Mouse (Mus musculus): ENCODE results near the gene Junb. TPM values are rescaled to one million over a fixed set of nuclear protein-coding genes. Genes with fewer than 3 reads are reported as not detected.
A peak's percentile ranks its signal among the peaks of the same experiment; 100 is the strongest.

Junb gene
- polyA plus RNA-seq, 1 experiment: 128 TPM

GRCm38 (mm10) chr8:85011242-85011641 is 32.7 kb upstream of the Junb start:
- no peak overlapping the region for H3K27ac ChIP-seq (ENCODE audit: control insufficient read depth, insufficient read depth, low read length)
- no peak for TF ChIP-seq POLR2A (IDR thresholded peaks at IDR 0.05; ENCODE audit: control insufficient read depth, extremely low read depth, insufficient read depth, low read length, poor library complexity)
- TF ChIP-seq CTCF (IDR thresholded peaks at IDR 0.05; ENCODE audit: borderline replicate concordance, control insufficient read depth, extremely low read depth, insufficient read depth, low read length, poor library complexity): no peak
- no peaks in the 10 kb centered on the region for H3K36me3 ChIP-seq (ENCODE audit: control insufficient read depth, insufficient read depth, low read length)
- H3K4me3 ChIP-seq (ENCODE audit: control insufficient read depth, insufficient read depth, low read length): no peak overlapping the region
- H3K4me1 ChIP-seq (replicated peaks; ENCODE audit: control insufficient read depth, insufficient read depth, low read length): peaks cover 2% of the 10 kb centered on the region
- WGBS: 13% methylated on average over 28 of the region's 28 CpGs
- no peak for DNase-seq
- no peaks in the 10 kb centered on the region; the same call in 1 of the 2 replicates for H3K27me3 ChIP-seq (ENCODE audit: control insufficient read depth, insufficient read depth, low read length)

- H3K36me3 ChIP-seq (ENCODE audit: control insufficient read depth, insufficient read depth, low read length): no peaks in the 10 kb centered on the region
- peak; percentile 32 for DNase-seq
- 32% methylated on average over 25 of the region's 25 CpGs for WGBS
- H3K4me3 ChIP-seq (ENCODE audit: control insufficient read depth, insufficient read depth, low read length): no peak overlapping the region
- no peak overlapping the region for H3K27ac ChIP-seq (ENCODE audit: control insufficient read depth, insufficient read depth, low read length)
- H3K27me3 ChIP-seq (ENCODE audit: control insufficient read depth, insufficient read depth, low read length): no peaks in the 10 kb centered on the region; the same call in 1 of the 2 replicates
- TF ChIP-seq POLR2A (IDR thresholded peaks at IDR 0.05; ENCODE audit: control insufficient read depth, extremely low read depth, insufficient read depth, low read length, poor library complexity): no peak
- peak; percentile 57; the same call in 1 of the 2 replicates for TF ChIP-seq CTCF (IDR thresholded peaks at IDR 0.05; ENCODE audit: borderline replicate concordance, control insufficient read depth, extremely low read depth, insufficient read depth, low read length, poor library complexity)
- H3K4me1 ChIP-seq (replicated peaks; ENCODE audit: control insufficient read depth, insufficient read depth, low read length): no peaks in the 10 kb centered on the region
Measured at GRCm38 (mm10) chr8:85007686-85008085, 29.2 kb upstream of the Junb start.

- Histone ChIP-seq H3K4me1 (replicated peaks; ENCODE audit: control insufficient read depth, insufficient read depth, low read length) (peaks cover 5% of the 10 kb centered on the region; the same call in 1 of the 2 replicates), H3K36me3 (ENCODE audit: control insufficient read depth, insufficient read depth, low read length) (no peaks in the 10 kb centered on the region), H3K27ac (ENCODE audit: control insufficient read depth, insufficient read depth, low read length) (no peak overlapping the region), H3K27me3 (ENCODE audit: control insufficient read depth, insufficient read depth, low read length) (no peaks in the 10 kb centered on the region), H3K4me3 (ENCODE audit: control insufficient read depth, insufficient read depth, low read length) (no peak overlapping the region)
- DNase-seq: peak; percentile 94
- no peak for TF ChIP-seq POLR2A (IDR thresholded peaks at IDR 0.05; ENCODE audit: control insufficient read depth, extremely low read depth, insufficient read depth, low read length, poor library complexity)
- peak; percentile 97 for TF ChIP-seq CTCF (IDR thresholded peaks at IDR 0.05; ENCODE audit: borderline replicate concordance, control insufficient read depth, extremely low read depth, insufficient read depth, low read length, poor library complexity)
- WGBS: 2% methylated on average over 19 of the region's 19 CpGs
Measured at GRCm38 (mm10) chr8:84997649-84998295, 19.3 kb upstream of the Junb start.

GRCm38 (mm10) chr8:84996978-84997377 is 18.5 kb upstream of the Junb start:
- DNase-seq: no peak
- no peaks in the 10 kb centered on the region for H3K36me3 ChIP-seq (ENCODE audit: control insufficient read depth, insufficient read depth, low read length)
- no peaks in the 10 kb centered on the region for H3K27me3 ChIP-seq (ENCODE audit: control insufficient read depth, insufficient read depth, low read length)
- no peak overlapping the region; the same call in 1 of the 2 replicates for H3K27ac ChIP-seq (ENCODE audit: control insufficient read depth, insufficient read depth, low read length)
- H3K4me1 ChIP-seq (replicated peaks; ENCODE audit: control insufficient read depth, insufficient read depth, low read length): peaks cover 5% of the 10 kb centered on the region; the same call in 1 of the 2 replicates
- H3K4me3 ChIP-seq (ENCODE audit: control insufficient read depth, insufficient read depth, low read length): no peak overlapping the region
- TF ChIP-seq CTCF (IDR thresholded peaks at IDR 0.05; ENCODE audit: borderline replicate concordance, control insufficient read depth, extremely low read depth, insufficient read depth, low read length, poor library complexity) (no peak), POLR2A (IDR thresholded peaks at IDR 0.05; ENCODE audit: control insufficient read depth, extremely low read depth, insufficient read depth, low read length, poor library complexity) (no peak)
- WGBS: 85% methylated on average over 5 of the region's 5 CpGs

GRCm38 (mm10) chr8:84995680-84996079 is 17.2 kb upstream of the Junb start:
- DNase-seq: no peak
- no peak overlapping the region for H3K27ac ChIP-seq (ENCODE audit: control insufficient read depth, insufficient read depth, low read length)
- TF ChIP-seq POLR2A (IDR thresholded peaks at IDR 0.05; ENCODE audit: control insufficient read depth, extremely low read depth, insufficient read depth, low read length, poor library complexity) (no peak), CTCF (IDR thresholded peaks at IDR 0.05; ENCODE audit: borderline replicate concordance, control insufficient read depth, extremely low read depth, insufficient read depth, low read length, poor library complexity) (no peak)
- peaks cover 9% of the 10 kb centered on the region for H3K4me1 ChIP-seq (replicated peaks; ENCODE audit: control insufficient read depth, insufficient read depth, low read length)
- no peaks in the 10 kb centered on the region for H3K27me3 ChIP-seq (ENCODE audit: control insufficient read depth, insufficient read depth, low read length)
- no peak overlapping the region for H3K4me3 ChIP-seq (ENCODE audit: control insufficient read depth, insufficient read depth, low read length)
- 91% methylated on average over 25 of the region's 25 CpGs for WGBS
- no peaks in the 10 kb centered on the region for H3K36me3 ChIP-seq (ENCODE audit: control insufficient read depth, insufficient read depth, low read length)

- no peak for DNase-seq
- TF ChIP-seq CTCF (IDR thresholded peaks at IDR 0.05; ENCODE audit: borderline replicate concordance, control insufficient read depth, extremely low read depth, insufficient read depth, low read length, poor library complexity) (no peak), POLR2A (IDR thresholded peaks at IDR 0.05; ENCODE audit: control insufficient read depth, extremely low read depth, insufficient read depth, low read length, poor library complexity) (no peak)
- 97% methylated on average over 9 of the region's 9 CpGs for WGBS
- Histone ChIP-seq H3K36me3 (ENCODE audit: control insufficient read depth, insufficient read depth, low read length) (no peaks in the 10 kb centered on the region), H3K27ac (ENCODE audit: control insufficient read depth, insufficient read depth, low read length) (no peak overlapping the region), H3K4me1 (replicated peaks; ENCODE audit: control insufficient read depth, insufficient read depth, low read length) (peaks cover 11% of the 10 kb centered on the region), H3K4me3 (ENCODE audit: control insufficient read depth, insufficient read depth, low read length) (no peak overlapping the region), H3K27me3 (ENCODE audit: control insufficient read depth, insufficient read depth, low read length) (no peaks in the 10 kb centered on the region)
Measured at GRCm38 (mm10) chr8:84994375-84994774, 15.9 kb upstream of the Junb start.

Measured in thymus, adult 2 months (tissue).